Mouse (Mus musculus): ENCODE data around the gene Fxyd3.

DNA sequence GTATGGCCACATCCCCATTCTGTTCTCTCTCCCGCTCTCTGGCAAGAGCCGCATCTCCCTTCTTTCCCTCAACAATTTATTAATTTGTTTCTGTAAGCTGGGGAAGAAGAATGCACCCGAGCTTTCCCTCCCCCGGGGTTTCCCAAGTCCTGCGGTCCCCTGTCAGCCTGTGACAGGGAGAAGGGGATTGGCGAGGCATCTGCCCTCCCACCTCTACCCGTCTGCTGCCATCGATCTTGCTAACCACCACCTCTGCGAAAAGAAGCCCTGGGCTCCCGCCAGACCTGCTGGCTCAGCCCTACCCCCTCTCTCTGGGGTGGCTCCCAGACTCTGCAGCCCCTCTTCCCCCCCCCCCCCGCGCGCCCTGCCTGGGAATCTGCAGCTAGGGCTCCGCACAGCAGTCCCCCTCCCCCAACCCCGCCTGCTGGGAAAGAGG, 26.6 kb downstream of the Fxyd3 start:
- TF ChIP-seq CTCF (IDR thresholded peaks at IDR 0.05; ENCODE audit: borderline replicate concordance, insufficient read depth, low read length) (no peak), POLR2A (IDR thresholded peaks at IDR 0.05; ENCODE audit: low read depth, low read length) (no peak)
